Mouse (Mus musculus) G1E (cell line): ENCODE measurements around the gene Cfd.
A peak's percentile ranks its signal among the peaks of the same experiment; 100 is the strongest.

Experiments used
- CTCF ChIP-seq: IDR thresholded peaks from 2 replicates; pipeline ENCODE4 v1.5.1; 2012; ENCODE audit warnings: low read depth, low read length, inconsistent platforms, mixed read lengths
- GATA1 ChIP-seq: IDR thresholded peaks from 2 replicates; pipeline ENCODE4 v1.6.1; 2012; ENCODE audit warnings: borderline replicate concordance, low read length, inconsistent platforms, mixed read lengths
- GATA2 ChIP-seq: IDR thresholded peaks from 2 replicates; pipeline ENCODE4 v1.6.1; 2012; ENCODE audit warnings: low read depth, low read length, inconsistent platforms, borderline replicate concordance
- TAL1 ChIP-seq: conservative IDR thresholded peaks from 2 replicates; pipeline ENCODE4 v1.6.1; 2012; ENCODE audit warnings: low read depth, low read length, inconsistent platforms, mixed read lengths

DNA sequence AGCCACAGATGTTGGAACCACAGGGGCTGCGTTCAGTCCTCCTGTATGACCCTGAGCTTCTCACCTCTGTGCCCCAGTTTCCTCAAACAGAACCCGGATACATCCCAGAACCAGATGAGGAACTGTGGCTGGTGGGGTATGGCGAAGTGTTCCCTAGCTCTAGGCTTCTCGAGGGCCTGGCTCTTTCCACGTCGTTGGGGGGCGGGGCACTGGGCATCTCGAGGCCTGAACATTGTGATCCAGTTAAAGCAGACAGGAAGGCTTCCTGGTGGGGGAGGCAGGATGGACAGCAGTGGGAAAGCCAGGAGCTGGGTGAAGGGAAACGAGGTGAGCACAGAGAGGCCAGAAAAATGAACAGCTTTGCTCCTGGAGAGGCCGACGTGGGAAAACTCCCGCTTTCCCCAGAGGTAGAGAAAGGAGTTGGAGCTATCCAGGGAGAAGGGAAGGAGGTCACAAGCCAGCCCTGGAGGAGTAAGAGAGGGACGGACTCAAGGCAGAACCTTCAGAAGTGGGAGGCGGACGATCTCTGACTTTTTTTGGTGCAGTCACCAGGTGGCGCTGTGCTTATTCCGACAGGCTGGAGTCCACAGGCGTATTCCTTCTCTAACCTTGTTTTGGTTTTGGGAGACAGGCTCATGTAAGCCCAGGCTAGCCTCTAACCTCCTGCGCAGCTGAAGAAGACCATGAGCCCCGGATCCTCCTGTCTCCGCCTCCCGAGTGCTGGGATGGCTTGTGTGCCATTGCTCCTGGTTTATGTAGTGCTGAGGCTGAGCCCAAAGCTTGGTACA is 7.2 kb upstream of the Cfd start:
- TF ChIP-seq CTCF, result peak; percentile 70
- TF ChIP-seq GATA1, result no peak
- no peak for TF ChIP-seq GATA2
- no peak for TF ChIP-seq TAL1
